Mouse (Mus musculus): ENCODE results near the gene Gpc2. TPM values are rescaled to one million over a fixed set of nuclear protein-coding genes. Genes with fewer than 3 reads are reported as not detected.

The Gpc2 gene
- total and polyA plus RNA-seq, 3 experiments: not detected

- Histone ChIP-seq H3K36me3 (replicated peaks in 1 of 2; ENCODE audit: control insufficient read depth in 1 of 2, insufficient read depth in 1 of 2, low read length in 1 of 2) (peaks cover 10 to 35% of the 10 kb centered on the region in 2 experiments), H3K27me3 (replicated peaks) (peaks cover 12% of the 10 kb centered on the region), H3K4me2 (ENCODE audit: insufficient read depth, low read depth, poor library complexity, severe bottlenecking) (no peak overlapping the region), H3K9me3 (replicated peaks; ENCODE audit: low read length) (no peaks in the 10 kb centered on the region), H3K4me1 (ENCODE audit: control insufficient read depth in 1 of 2, insufficient read depth in 2 of 2) (peaks cover 8 to 22% of the 10 kb centered on the region in 2 experiments), H3K9ac (ENCODE audit: insufficient read depth, low read depth) (no peak overlapping the region), H3K27ac (ENCODE audit: insufficient read depth, low read depth) (no peak overlapping the region), H3K79me2 (replicated peaks; ENCODE audit: control insufficient read depth, extremely low read depth, insufficient read depth, poor library complexity, severe bottlenecking) (peaks cover 11% of the 10 kb centered on the region; the same call in 1 of the 2 replicates), H3K4me3 (replicated peaks in 1 of 3; ENCODE audit: low read depth in 2 of 3, low read length in 2 of 3, poor library complexity in 1 of 3) (no peak overlapping the region)
- TF ChIP-seq JUND (conservative IDR thresholded peaks at IDR 0.05; ENCODE audit: low read depth, low read length): no peak
- no peak for TF ChIP-seq E2F4 (IDR thresholded peaks at IDR 0.05; ENCODE audit: insufficient replicate concordance, low read depth, low read length)
- TF ChIP-seq MYC (IDR thresholded peaks at IDR 0.05; ENCODE audit: low read depth, low read length): no peak
- TF ChIP-seq MAFK (IDR thresholded peaks at IDR 0.05; ENCODE audit: insufficient replicate concordance, low read length): no peak
- no peak for TF ChIP-seq TBP (conservative IDR thresholded peaks at IDR 0.05; ENCODE audit: low read depth, low read length)
- no peak for TF ChIP-seq POLR2AphosphoS2 (IDR thresholded peaks at IDR 0.05; ENCODE audit: low read depth, low read length)
- TF ChIP-seq CTCF (conservative IDR thresholded peaks at IDR 0.05 in 1 of 2, IDR thresholded peaks at IDR 0.05 in 1 of 2; ENCODE audit: low read depth in 2 of 2, low read length in 2 of 2): no peak
- TF ChIP-seq IRF4 (IDR thresholded peaks at IDR 0.05; ENCODE audit: low read depth, low read length): no peak
- TF ChIP-seq MXI1 (IDR thresholded peaks at IDR 0.05; ENCODE audit: low read depth, low read length): no peak
- no peak for TF ChIP-seq RCOR1 (conservative IDR thresholded peaks at IDR 0.05; ENCODE audit: low read depth, low read length)
- TF ChIP-seq MAX (IDR thresholded peaks at IDR 0.05; ENCODE audit: low read length): no peak
- TF ChIP-seq ZC3H11A (IDR thresholded peaks at IDR 0.05; ENCODE audit: low read depth, low read length): no peak
- TF ChIP-seq USF2 (conservative IDR thresholded peaks at IDR 0.05; ENCODE audit: low read depth, low read length): no peak
- TF ChIP-seq ZNF384 (IDR thresholded peaks at IDR 0.05; ENCODE audit: low read depth, low read length): no peak
- no peak for TF ChIP-seq MAZ (IDR thresholded peaks at IDR 0.05; ENCODE audit: low read depth, low read length)
- TF ChIP-seq ZMIZ1 (IDR thresholded peaks at IDR 0.05; ENCODE audit: low read depth, low read length): no peak
- no peak for DNase-seq (ENCODE audit: extremely low read depth)
- in situ Hi-C loops (cut with MboI; ENCODE audit: low pct_ligation_motif_present, low pct_unique_long_range_greater_than_20kb, low sequenced_read_pairs): no loop called here
- dilution Hi-C loops (cut with MboI; ENCODE audit: extremely low pct_ligation_motif_present, extremely low pct_unique_long_range_greater_than_20kb, low sequenced_read_pairs): no loop called here
These were observed 12.7 kb downstream of the Gpc2 start for GRCm38 (mm10) chr5:138267114-138267513.

GRCm38 (mm10) chr5:138265712-138266111 is 14.1 kb downstream of the Gpc2 start:
- Histone ChIP-seq H3K79me2 (replicated peaks; ENCODE audit: control insufficient read depth, extremely low read depth, insufficient read depth, poor library complexity, severe bottlenecking) (peaks cover 11% of the 10 kb centered on the region; the same call in 1 of the 2 replicates), H3K27ac (ENCODE audit: insufficient read depth, low read depth) (no peak overlapping the region), H3K4me1 (ENCODE audit: control insufficient read depth in 1 of 2, insufficient read depth in 2 of 2) (peaks cover 8 to 30% of the 10 kb centered on the region in 2 experiments), H3K36me3 (replicated peaks in 1 of 2; ENCODE audit: control insufficient read depth in 1 of 2, insufficient read depth in 1 of 2, low read length in 1 of 2) (peaks cover 22 to 49% of the 10 kb centered on the region in 2 experiments), H3K9ac (ENCODE audit: insufficient read depth, low read depth) (no peak overlapping the region), H3K27me3 (replicated peaks) (no peaks in the 10 kb centered on the region), H3K4me2 (ENCODE audit: insufficient read depth, low read depth, poor library complexity, severe bottlenecking) (no peak overlapping the region), H3K4me3 (replicated peaks in 1 of 3; ENCODE audit: low read depth in 2 of 3, low read length in 2 of 3, poor library complexity in 1 of 3) (no peak overlapping the region), H3K9me3 (replicated peaks; ENCODE audit: low read length) (no peaks in the 10 kb centered on the region)
- in situ Hi-C loops (cut with MboI; ENCODE audit: low pct_ligation_motif_present, low pct_unique_long_range_greater_than_20kb, low sequenced_read_pairs) (no loop called here), dilution Hi-C loops (cut with MboI; ENCODE audit: extremely low pct_ligation_motif_present, extremely low pct_unique_long_range_greater_than_20kb, low sequenced_read_pairs) (no loop called here)
- DNase-seq (ENCODE audit: extremely low read depth): no peak
- TF ChIP-seq ZKSCAN1 (IDR thresholded peaks at IDR 0.05; ENCODE audit: borderline replicate concordance, low read depth, low read length) (no peak), RCOR1 (conservative IDR thresholded peaks at IDR 0.05; ENCODE audit: low read depth, low read length) (no peak), SMC3 (IDR thresholded peaks at IDR 0.05; ENCODE audit: low read depth, low read length) (no peak), USF2 (conservative IDR thresholded peaks at IDR 0.05; ENCODE audit: low read depth, low read length) (no peak), TCF12 (IDR thresholded peaks at IDR 0.05; ENCODE audit: low read depth, low read length) (no peak)
